In the genomic region with DNA sequence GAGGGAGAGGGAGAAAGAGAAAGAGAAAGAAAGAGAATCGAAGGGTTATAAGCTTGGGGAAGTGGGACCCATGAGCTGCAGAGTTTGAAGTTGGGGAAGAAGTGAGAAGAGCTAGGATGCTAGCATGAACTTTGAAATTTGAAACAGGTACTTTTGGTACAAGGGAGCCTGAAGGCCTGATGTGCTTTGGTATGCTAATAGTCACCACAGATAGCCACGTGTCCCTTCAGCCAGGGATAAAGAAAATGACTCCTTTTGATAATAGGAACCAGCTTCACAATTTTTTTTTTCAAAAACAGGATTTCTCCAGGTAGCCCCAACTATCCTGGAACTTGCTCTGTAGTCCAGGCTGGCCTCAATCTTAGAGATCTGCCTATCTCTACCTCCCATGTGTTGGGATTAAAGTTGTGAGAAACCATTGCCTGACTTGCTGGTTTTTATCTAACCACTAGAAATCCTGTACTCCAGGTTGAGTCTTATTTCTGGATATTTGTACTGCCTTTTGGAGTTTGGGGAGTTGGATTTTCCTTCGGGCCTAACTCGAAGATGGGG, we compare ENCODE assay signal across 8 mouse cellular contexts. TPM values are rescaled to one million over a fixed set of nuclear protein-coding genes. Genes with fewer than 3 reads are reported as not detected.
DNase-seq lines count a peak whose midpoint lies in the region; ATAC-seq and TF ChIP-seq lines count a peak whose summit lies in the region.

No protein-coding gene starts in this region.

- H3K9ac ChIP-seq in kidney, postnatal 0 days (ENCODE audit: low read depth, low read length), result no peak overlapping the region; the same call in 1 of the 2 replicates
- H3K9ac ChIP-seq in embryonic facial prominence, embryonic 12.5 days, result no peak overlapping the region
- no peak overlapping the region for H3K9ac ChIP-seq in intestine, postnatal 0 days (ENCODE audit: low read depth, low read length)
- peak overlapping the region; percentile 91 for H3K9ac ChIP-seq in neural tube, embryonic 13.5 days

- no peaks in the 10 kb centered on the region for H3K27me3 ChIP-seq in kidney, postnatal 0 days (ENCODE audit: insufficient read depth, low read length)
- no peaks in the 10 kb centered on the region for H3K27me3 ChIP-seq in embryonic facial prominence, embryonic 12.5 days
- no peaks in the 10 kb centered on the region for H3K27me3 ChIP-seq in intestine, postnatal 0 days (replicated peaks; ENCODE audit: control insufficient read depth, insufficient read depth, low read length)
- no peaks in the 10 kb centered on the region for H3K27me3 ChIP-seq in neural tube, embryonic 13.5 days

- no peak for TF ChIP-seq CTCF in kidney, postnatal 0 days (IDR thresholded peaks at IDR 0.05; ENCODE audit: low read depth)
- no peak for TF ChIP-seq CTCF in intestine, postnatal 0 days (IDR thresholded peaks at IDR 0.05; ENCODE audit: low read depth)

- 80% methylated on average over 4 of the region's 4 CpGs for WGBS in kidney, postnatal 0 days
- WGBS in embryonic facial prominence, embryonic 12.5 days, result 69% methylated on average over 4 of the region's 4 CpGs
- 79% methylated on average over 4 of the region's 4 CpGs for WGBS in intestine, postnatal 0 days
- WGBS in neural tube, embryonic 13.5 days, result 79% methylated on average over 4 of the region's 4 CpGs

- peaks cover 13% of the 10 kb centered on the region; the same call in 1 of the 2 replicates for H3K4me1 ChIP-seq in kidney, postnatal 0 days (replicated peaks; ENCODE audit: insufficient read depth, low read length)
- H3K4me1 ChIP-seq in embryonic facial prominence, embryonic 12.5 days, result peaks cover 19% of the 10 kb centered on the region
- peaks cover 7% of the 10 kb centered on the region; the same call in 1 of the 2 replicates for H3K4me1 ChIP-seq in intestine, postnatal 0 days (replicated peaks; ENCODE audit: control insufficient read depth, insufficient read depth, low read length)
- peaks cover 37% of the 10 kb centered on the region for H3K4me1 ChIP-seq in neural tube, embryonic 13.5 days (replicated peaks)

- no peaks in the 10 kb centered on the region for H3K9me3 ChIP-seq in kidney, postnatal 0 days (replicated peaks; ENCODE audit: low read length)
- no peaks in the 10 kb centered on the region for H3K9me3 ChIP-seq in embryonic facial prominence, embryonic 12.5 days
- H3K9me3 ChIP-seq in intestine, postnatal 0 days (ENCODE audit: control insufficient read depth), result no peaks in the 10 kb centered on the region
- no peaks in the 10 kb centered on the region for H3K9me3 ChIP-seq in neural tube, embryonic 13.5 days

- DNase-seq in kidney, postnatal 0 days (ENCODE audit: low spot score), result no peak
- no peak for DNase-seq in kidney, adult 11 months
- no peak for DNase-seq in thymus, postnatal 14 days
- DNase-seq in layer of hippocampus, postnatal 14 days (ENCODE audit: low spot score in 2 of 2), result no peak
- DNase-seq in embryo, embryonic 9.5 days (ENCODE audit: extremely low spot score), result no peak

- ATAC-seq in kidney, postnatal 0 days (replicated peaks; ENCODE audit: low FRiP score, low read depth), result no peak
- no peak for ATAC-seq in embryonic facial prominence, embryonic 12.5 days (ENCODE audit: insufficient number of reproducible peaks, insufficient read depth, low FRiP score, low TSS enrichment)
- no peak for ATAC-seq in intestine, postnatal 0 days
- ATAC-seq in neural tube, embryonic 13.5 days (ENCODE audit: low read depth), result no peak

- peak overlapping the region; percentile 82; the same call in 1 of the 2 replicates for H3K27ac ChIP-seq in kidney, postnatal 0 days
- H3K27ac ChIP-seq in embryonic facial prominence, embryonic 12.5 days, result peak overlapping the region; percentile 83; the same call in 1 of the 2 replicates
- H3K27ac ChIP-seq in intestine, postnatal 0 days (ENCODE audit: low read depth, low read length), result no peak overlapping the region
- H3K27ac ChIP-seq in neural tube, embryonic 13.5 days (replicated peaks), result no peak overlapping the region

- no peak overlapping the region for H3K4me3 ChIP-seq in kidney, postnatal 0 days (replicated peaks; ENCODE audit: low read depth, low read length)
- no peak overlapping the region for H3K4me3 ChIP-seq in embryonic facial prominence, embryonic 12.5 days
- no peak overlapping the region for H3K4me3 ChIP-seq in intestine, postnatal 0 days (ENCODE audit: low read depth, low read length)
- H3K4me3 ChIP-seq in neural tube, embryonic 13.5 days, result peak overlapping the region; percentile 95; the same call in 1 of the 2 replicates

- no peaks in the 10 kb centered on the region; the same call in 1 of the 2 replicates for H3K36me3 ChIP-seq in kidney, postnatal 0 days (ENCODE audit: insufficient read depth, low read length)
- peaks cover 6% of the 10 kb centered on the region for H3K36me3 ChIP-seq in embryonic facial prominence, embryonic 12.5 days
- H3K36me3 ChIP-seq in intestine, postnatal 0 days (ENCODE audit: control insufficient read depth, insufficient read depth), result peaks cover 5% of the 10 kb centered on the region
- peaks cover 10% of the 10 kb centered on the region for H3K36me3 ChIP-seq in neural tube, embryonic 13.5 days

- peak overlapping the region; percentile 72; the same call in 1 of the 2 replicates for H3K4me2 ChIP-seq in kidney, postnatal 0 days (ENCODE audit: low read length)
- H3K4me2 ChIP-seq in embryonic facial prominence, embryonic 12.5 days (replicated peaks), result peak overlapping the region; percentile 80
- H3K4me2 ChIP-seq in intestine, postnatal 0 days (replicated peaks; ENCODE audit: low read depth), result peak overlapping the region; percentile 94; the same call in 1 of the 2 replicates
- H3K4me2 ChIP-seq in neural tube, embryonic 13.5 days, result peak overlapping the region; percentile 99

RNA-seq across cellular contexts. Expression of gene Coro7, which starts 3.1 kb away (rescaled TPM):
- polyA plus RNA-seq in kidney, postnatal 0 days (2015; fragmentation: Nextera tagmentation; extraction: Ambion mirVana), result 13.1 and 16.8 TPM in 2 replicates
- polyA plus RNA-seq in embryonic facial prominence, embryonic 12.5 days (2016; fragmentation: Nextera tagmentation; extraction: Ambion mirVana), result 18.2 and 23.1 TPM in 2 replicates
- 25.3 and 27.5 TPM in 2 replicates for polyA plus RNA-seq in intestine, postnatal 0 days (2015; fragmentation: Nextera tagmentation; extraction: Ambion mirVana)
- polyA plus RNA-seq in neural tube, embryonic 13.5 days (2015; fragmentation: Nextera tagmentation; extraction: Ambion mirVana), result 27.9 and 33.5 TPM in 2 replicates
- 10 to 100 TPM; 95.7 to 95.9 TPM for total RNA-seq in layer of hippocampus, postnatal 14 days (2021)

RNA-seq across cellular contexts. Expression of gene Nmral1, which starts 36.5 kb away (rescaled TPM):
- polyA plus RNA-seq in kidney, postnatal 0 days (2015; fragmentation: Nextera tagmentation; extraction: Ambion mirVana), result 47.9 and 56.2 TPM in 2 replicates
- polyA plus RNA-seq in embryonic facial prominence, embryonic 12.5 days (2016; fragmentation: Nextera tagmentation; extraction: Ambion mirVana), result 124 and 135 TPM in 2 replicates
- 10.2 and 11.6 TPM in 2 replicates for polyA plus RNA-seq in intestine, postnatal 0 days (2015; fragmentation: Nextera tagmentation; extraction: Ambion mirVana)
- polyA plus RNA-seq in neural tube, embryonic 13.5 days (2015; fragmentation: Nextera tagmentation; extraction: Ambion mirVana), result 55.5 and 57.2 TPM in 2 replicates
- total RNA-seq in layer of hippocampus, postnatal 14 days (2021), result 10 to 100 TPM; 11.7 to 11.9 TPM

RNA-seq across cellular contexts. Expression of gene Dnaja3, which starts 42.9 kb away (rescaled TPM):
- 87.8 and 89.3 TPM in 2 replicates for polyA plus RNA-seq in kidney, postnatal 0 days (2015; fragmentation: Nextera tagmentation; extraction: Ambion mirVana)
- polyA plus RNA-seq in embryonic facial prominence, embryonic 12.5 days (2016; fragmentation: Nextera tagmentation; extraction: Ambion mirVana), result 57.1 and 59.8 TPM in 2 replicates
- 37.9 and 38.6 TPM in 2 replicates for polyA plus RNA-seq in intestine, postnatal 0 days (2015; fragmentation: Nextera tagmentation; extraction: Ambion mirVana)
- polyA plus RNA-seq in neural tube, embryonic 13.5 days (2015; fragmentation: Nextera tagmentation; extraction: Ambion mirVana), result 55.7 and 59.2 TPM in 2 replicates
- 10 to 100 TPM; 61.0 to 66.2 TPM for total RNA-seq in layer of hippocampus, postnatal 14 days (2021)

RNA-seq across cellular contexts. Expression of gene Vasn, which starts 43.0 kb away (rescaled TPM):
- 20.4 and 21.1 TPM in 2 replicates for polyA plus RNA-seq in kidney, postnatal 0 days (2015; fragmentation: Nextera tagmentation; extraction: Ambion mirVana)
- polyA plus RNA-seq in embryonic facial prominence, embryonic 12.5 days (2016; fragmentation: Nextera tagmentation; extraction: Ambion mirVana), result 23.4 and 24.1 TPM in 2 replicates
- polyA plus RNA-seq in intestine, postnatal 0 days (2015; fragmentation: Nextera tagmentation; extraction: Ambion mirVana), result 5.0 and 5.3 TPM in 2 replicates
- polyA plus RNA-seq in neural tube, embryonic 13.5 days (2015; fragmentation: Nextera tagmentation; extraction: Ambion mirVana), result 6.7 TPM in 2 replicates
- total RNA-seq in layer of hippocampus, postnatal 14 days (2021), result 1 to 10 TPM; 6.4 to 9.0 TPM

RNA-seq across cellular contexts. Expression of gene Hmox2, which starts 43.5 kb away (rescaled TPM):
- polyA plus RNA-seq in kidney, postnatal 0 days (2015; fragmentation: Nextera tagmentation; extraction: Ambion mirVana), result 102 and 107 TPM in 2 replicates
- 102 and 105 TPM in 2 replicates for polyA plus RNA-seq in embryonic facial prominence, embryonic 12.5 days (2016; fragmentation: Nextera tagmentation; extraction: Ambion mirVana)
- 63.1 and 64.3 TPM in 2 replicates for polyA plus RNA-seq in intestine, postnatal 0 days (2015; fragmentation: Nextera tagmentation; extraction: Ambion mirVana)
- 102 and 108 TPM in 2 replicates for polyA plus RNA-seq in neural tube, embryonic 13.5 days (2015; fragmentation: Nextera tagmentation; extraction: Ambion mirVana)
- total RNA-seq in layer of hippocampus, postnatal 14 days (2021), result 10 to 100 TPM; 81.9 to 84.3 TPM

Comparison
In these comparisons a context has a peak if more than half of its experiments do, and no peak if none do; other contexts are left out.
1. H3K27ac ChIP-seq: peak in kidney, postnatal 0 days (single experiment) and embryonic facial prominence, embryonic 12.5 days (single experiment); none in intestine, postnatal 0 days (single experiment) and neural tube, embryonic 13.5 days (single experiment).
2. Peak in every context shown above with its lines, with median percentiles within 50 percentile points of each other: H3K4me2 ChIP-seq.